Mouse (Mus musculus) olfactory bulb, adult 2 months (tissue): ENCODE measurements at regions not wholly inside any gene's neighbourhood (a gene's known extent, or its start where the extent isn't known, plus 50 kb on each side); places are given as distances from the start of the nearest gene placed in this dataset.

ENCODE experiments used
- CTCF ChIP-seq: fragments of 200-500 bp; IDR thresholded peaks from 2 replicates; pipeline ENCODE4 v1.5.1; 2012; ENCODE audit warnings: low read depth, mild to moderate bottlenecking, low read length, moderate library complexity; ENCODE audit not compliant: insufficient read depth
- POLR2A ChIP-seq: fragments of 200-500 bp; IDR thresholded peaks from 2 replicates; pipeline ENCODE4 v1.6.1; 2012; ENCODE audit warnings: mild to moderate bottlenecking, low read depth, low read length, moderate library complexity; ENCODE audit not compliant: insufficient read depth

DNA sequence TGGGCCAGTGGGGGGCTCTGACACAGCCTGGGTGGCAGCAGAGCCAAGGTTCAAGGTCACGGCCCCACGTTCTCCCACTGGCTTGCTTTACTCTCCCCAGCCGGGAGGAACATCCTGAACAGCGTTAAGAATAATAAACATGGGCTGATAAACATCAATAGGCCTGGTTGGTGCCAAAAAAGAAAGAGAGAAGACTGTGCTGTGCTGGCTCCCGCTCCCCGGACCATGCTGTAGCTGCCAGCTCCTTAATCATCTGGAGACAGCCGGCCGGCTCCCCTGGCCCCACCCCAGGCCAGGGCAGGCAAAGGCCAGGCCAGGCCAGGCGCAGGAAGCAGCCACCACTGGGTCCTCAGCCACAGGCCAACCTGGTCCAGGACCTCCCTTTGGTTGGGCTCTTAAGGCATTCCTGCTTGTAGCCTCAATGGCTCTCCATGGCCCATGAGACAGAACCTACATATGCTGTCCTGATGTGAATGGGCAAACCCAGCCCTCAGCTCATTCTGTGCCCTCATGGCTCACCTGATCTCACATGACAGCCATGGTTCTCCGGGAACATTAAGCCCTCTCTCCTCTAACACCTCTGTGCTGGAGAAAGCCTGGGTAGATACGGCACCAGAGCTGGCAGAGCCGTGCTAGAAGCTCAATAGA, 262.3 kb downstream of the Dysf start:
- TF ChIP-seq POLR2A (no peak), CTCF (no peak)
